Mouse (Mus musculus): Measurements from ENCODE around the gene Tfeb. TPM values are rescaled to one million over a fixed set of nuclear protein-coding genes. Genes with fewer than 3 reads are reported as not detected.

Tfeb gene
- polyA plus RNA-seq, 2 experiments from 2014 or later = 5.2 to 5.7 TPM

DNA sequence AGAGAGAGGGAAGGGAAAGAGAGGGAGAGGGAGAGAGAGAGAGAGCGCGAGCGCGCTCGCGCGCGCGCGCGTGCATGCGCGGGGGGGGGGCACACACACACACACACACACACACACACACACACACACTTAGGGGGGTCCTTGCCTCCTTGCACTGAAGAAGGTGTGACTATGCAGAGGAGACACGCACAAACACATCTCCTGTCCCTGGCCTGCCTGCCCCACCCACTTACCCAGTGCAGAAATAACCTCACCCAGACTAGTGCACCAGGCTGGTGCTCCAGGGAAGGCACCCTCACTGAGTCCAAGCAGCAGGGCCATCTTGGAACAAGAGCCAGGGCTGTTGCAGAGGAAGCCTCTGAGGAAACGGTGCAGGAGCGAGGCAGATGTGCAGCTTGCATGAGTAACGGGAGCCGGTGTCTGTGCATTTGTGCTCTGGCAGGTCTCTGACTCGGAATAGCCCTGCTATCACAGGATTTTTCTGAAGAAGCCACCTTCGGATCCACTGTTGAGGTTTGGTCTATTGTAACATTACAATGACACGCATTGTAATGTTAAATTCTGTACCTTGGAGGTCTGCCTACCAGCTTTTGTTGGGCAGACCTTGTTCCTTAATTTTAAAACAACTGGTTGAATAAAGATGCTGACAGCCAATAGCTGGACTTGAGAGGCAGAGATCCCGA, 23.8 kb upstream of the Tfeb start:
- no peak for ATAC-seq

DNA sequence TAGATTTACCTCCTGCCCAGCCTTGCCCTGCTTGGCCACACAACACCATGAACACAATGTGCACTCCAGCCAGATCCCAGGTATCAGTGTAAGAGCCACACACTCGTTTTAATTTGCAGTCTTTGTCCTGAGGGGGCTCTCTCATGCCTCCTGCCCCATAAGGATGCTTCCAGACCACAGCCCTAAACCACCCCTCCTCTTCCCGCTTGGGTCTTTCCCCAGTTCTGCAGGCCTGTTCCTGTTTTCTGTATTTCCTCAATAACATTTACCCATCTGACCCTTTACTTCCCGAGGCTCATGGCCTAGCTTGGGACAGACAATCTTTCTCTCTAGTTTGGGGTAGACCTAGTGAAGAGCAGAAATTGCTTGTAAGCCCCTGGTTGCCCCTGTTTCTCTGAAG, 21.8 kb upstream of the Tfeb start:
- ATAC-seq = no peak

- no peak for ATAC-seq
These were observed 15.6 kb upstream of the Tfeb start for GRCm38 (mm10) chr17:47721183-47721582.

- no peak for ATAC-seq
These were observed 10.3 kb upstream of the Tfeb start, which contains the start of gene Pgc for GRCm38 (mm10) chr17:47726566-47726965. Gene Pgc (plus strand): TSS chr17:47726842.

- ATAC-seq = no peak
These were observed 5.9 kb upstream of the Tfeb start for GRCm38 (mm10) chr17:47730633-47731575.

DNA sequence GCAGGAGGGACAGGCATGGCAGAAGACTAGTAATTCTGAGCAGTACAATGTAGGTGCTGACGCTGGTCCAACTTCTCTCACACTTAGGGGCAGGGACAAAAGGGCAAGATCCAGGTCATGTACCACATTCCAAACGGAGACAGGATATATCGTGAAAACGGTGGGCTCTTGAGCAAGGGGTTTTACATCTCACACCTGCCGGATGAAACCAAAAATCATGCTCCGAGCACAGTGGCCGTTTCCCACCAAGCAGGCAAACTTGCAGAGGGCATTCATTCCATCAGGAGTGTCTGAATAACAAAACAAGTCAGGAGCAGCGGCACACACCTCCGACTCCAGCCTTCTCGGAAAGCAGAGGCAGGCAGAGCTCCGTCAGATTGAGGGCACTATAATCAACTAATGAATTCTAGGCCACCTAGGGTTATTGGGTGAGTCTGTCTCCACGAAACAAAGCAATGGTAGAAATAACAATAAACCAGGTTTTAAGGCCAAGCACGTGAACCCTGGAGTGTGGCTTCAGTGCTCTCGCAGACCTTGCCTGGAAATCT, 1.2 kb upstream of the Tfeb start:
- no peak for ATAC-seq

GRCm38 (mm10) chr17:47737271-47738065, 638 bp downstream of the Tfeb start:
- ATAC-seq = peak; percentile 15

DNA sequence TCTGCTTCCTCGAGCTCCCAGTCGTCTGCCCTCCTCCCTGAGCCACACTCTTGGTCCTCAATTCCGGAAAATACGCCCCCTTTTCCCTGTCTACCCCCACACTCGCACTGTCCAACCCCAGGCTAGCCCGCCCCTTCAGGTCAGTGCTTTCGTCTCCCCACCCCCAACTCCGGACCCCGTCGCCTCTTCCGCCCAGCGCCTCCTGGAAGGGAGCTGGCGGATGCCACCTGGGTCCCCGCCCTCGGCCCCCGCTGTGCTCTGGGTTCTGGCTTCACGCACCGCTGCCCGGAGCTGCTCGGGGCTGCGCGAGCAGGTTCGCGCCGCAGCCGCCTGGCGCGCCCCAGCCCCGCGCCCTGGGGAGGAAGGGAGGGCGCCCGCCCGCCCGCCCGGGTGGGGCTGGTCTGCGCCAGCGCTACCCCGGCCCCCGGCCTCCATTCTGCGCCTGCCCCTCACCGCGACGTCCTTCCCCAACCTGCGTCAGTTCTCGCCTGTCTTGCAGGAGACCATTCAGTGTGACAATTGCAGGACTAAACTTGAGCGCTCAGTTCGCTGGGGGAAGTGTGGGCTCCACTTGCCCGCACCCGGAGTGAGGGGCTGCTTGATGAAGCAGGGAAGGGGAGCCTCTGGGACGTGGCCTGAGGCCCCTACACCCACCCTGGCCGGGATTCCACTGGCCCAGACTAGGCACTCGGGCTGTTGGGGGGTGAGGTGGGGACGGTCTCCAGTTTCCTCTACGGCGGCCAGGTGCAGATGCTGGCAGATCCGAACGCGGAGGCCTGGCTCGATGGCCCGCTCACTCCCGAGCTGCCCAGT, 1.4 kb downstream of the Tfeb start:
- ATAC-seq = peak; percentile 31

GRCm38 (mm10) chr17:47738879-47739798, 2.3 kb downstream of the Tfeb start:
- ATAC-seq = peak; percentile 52

DNA sequence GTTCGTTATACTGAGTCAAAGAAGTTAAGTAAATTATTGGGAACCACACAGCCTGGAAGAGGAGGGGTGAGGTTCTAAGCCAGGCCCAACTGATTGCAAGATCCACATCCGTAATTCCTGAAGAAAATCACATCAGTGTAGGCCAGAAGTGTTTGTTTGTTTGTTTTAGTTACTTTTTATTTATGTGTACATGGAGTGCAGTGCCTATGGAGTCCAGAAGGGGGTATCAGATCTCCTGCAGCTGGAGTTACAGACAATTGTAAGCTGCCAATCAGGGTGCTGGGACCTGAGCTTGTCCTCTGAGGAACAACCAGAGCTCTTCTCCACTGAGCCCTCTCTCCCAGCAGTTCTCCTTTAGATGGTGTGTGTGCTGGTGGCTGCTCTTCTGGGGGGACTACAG, 3.4 kb downstream of the Tfeb start:
- ATAC-seq = no peak

- ATAC-seq = no peak
These were observed 6.3 kb downstream of the Tfeb start for GRCm38 (mm10) chr17:47742991-47743734.

DNA sequence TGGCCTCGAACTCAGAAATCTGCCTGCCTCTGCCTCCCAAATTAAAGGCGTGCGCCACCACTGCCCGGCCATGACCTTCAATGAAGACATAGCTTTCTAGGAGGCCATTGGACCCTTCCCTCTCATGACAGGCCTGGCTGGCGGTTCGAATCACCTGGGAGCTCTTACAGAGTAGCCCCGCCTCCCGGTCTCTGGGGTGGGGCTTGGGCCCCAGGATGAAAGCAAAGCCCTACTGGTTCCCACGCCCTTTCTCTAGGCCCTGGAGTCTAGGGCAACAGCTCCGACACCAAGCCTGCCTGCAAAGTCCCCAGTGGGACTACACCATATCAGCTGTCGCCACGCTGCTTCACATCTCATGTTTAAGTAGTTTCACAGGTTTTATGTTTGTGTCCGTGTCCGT, 7.3 kb downstream of the Tfeb start:
- ATAC-seq = no peak

- no peak for ATAC-seq
These were observed 8.0 kb downstream of the Tfeb start for GRCm38 (mm10) chr17:47744746-47745368.

DNA sequence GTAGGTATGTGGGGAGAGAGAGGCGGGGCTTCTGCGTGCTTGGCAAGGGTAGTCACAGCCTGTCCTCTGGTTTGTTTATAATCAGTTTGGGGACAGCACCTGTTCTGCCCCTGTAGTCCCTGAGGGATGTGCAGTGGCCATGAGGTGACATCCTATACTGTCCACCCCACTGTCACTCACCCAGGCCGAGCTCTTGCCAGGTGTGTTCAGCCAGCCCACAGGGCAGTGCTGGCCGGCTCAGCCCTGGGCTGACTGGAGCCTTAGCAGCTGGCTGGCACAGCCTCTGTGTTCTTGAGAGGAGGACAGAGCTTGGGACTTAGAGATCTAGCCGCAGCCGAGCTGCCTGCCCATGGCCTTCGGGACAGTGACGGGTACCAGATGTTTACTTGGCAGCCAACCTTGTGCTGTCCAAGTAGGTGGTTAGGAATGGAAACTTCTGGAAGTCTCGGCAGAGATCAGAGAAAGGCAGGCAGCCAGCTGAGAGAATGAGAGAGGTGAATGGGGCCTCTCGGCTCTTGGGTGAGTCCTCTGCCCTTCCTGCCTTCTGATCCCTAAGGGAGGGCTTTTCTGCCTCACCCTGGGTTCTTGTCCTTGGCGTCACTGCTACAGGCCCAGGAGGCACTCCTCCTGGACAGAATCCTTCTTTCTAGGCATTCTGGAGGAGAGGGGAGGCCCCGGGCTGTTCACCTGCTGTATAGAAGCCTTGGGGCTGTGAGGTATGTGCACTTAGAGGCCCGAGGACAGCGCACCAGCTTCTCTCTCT, 12.1 kb downstream of the Tfeb start:
- ATAC-seq = no peak

DNA sequence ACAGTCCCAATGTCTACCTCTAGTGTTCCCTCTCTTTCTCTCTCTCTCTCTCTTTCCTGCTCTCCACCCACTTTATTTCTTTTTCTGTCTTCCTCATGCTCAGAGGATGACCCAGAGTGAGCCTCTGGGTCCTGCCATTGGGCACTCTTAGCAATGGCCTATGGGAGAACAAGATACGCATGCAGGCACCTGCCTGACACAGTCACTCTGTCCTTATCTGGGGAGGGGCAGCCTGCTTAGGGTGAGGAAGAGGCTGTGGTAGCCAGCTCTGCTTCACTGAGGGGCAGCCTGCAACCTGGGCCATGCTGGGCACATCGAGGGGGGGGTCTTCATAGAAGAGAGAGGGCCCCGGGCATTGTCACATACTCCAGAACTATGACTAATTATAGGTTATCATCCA, 12.8 kb downstream of the Tfeb start:
- ATAC-seq = no peak

DNA sequence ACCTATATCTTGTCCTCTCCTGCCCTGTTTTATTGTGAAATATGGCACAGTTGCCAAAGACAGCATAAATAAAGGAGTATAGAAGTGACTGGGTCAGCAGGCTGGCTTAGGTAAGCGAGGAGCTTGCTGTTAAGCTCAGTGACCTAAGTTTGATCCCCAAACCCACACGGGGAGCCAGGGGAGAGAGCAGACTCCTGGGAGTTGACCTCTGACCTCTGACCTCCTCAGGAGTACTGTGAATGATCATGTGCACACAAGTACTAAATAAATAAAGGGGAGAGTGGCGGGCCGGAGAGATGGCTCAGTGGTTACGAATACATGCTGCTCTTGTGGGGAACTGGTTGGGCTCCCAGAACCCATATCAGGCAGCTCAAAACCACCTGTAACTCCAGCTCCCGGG, 13.3 kb downstream of the Tfeb start:
- ATAC-seq = no peak

DNA sequence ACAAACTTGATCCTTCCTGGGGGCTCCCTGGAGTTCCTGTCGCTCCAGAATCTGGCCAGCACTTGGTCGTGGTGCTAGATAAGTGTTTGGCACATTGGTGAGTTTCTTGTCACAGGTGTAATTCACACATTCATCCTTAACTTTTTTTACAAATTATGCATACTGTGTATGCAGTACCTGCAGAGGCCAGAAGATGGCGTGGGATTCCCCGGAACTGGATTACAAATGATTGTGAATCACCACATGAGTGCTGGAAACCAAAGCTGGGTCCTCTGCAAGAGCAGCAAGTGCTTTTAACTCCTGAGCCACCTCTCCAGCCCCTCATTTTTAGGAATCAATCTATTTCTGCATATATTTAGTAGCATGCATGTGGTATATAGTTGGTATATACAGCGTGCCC, 15.0 kb downstream of the Tfeb start:
- ATAC-seq = no peak

DNA sequence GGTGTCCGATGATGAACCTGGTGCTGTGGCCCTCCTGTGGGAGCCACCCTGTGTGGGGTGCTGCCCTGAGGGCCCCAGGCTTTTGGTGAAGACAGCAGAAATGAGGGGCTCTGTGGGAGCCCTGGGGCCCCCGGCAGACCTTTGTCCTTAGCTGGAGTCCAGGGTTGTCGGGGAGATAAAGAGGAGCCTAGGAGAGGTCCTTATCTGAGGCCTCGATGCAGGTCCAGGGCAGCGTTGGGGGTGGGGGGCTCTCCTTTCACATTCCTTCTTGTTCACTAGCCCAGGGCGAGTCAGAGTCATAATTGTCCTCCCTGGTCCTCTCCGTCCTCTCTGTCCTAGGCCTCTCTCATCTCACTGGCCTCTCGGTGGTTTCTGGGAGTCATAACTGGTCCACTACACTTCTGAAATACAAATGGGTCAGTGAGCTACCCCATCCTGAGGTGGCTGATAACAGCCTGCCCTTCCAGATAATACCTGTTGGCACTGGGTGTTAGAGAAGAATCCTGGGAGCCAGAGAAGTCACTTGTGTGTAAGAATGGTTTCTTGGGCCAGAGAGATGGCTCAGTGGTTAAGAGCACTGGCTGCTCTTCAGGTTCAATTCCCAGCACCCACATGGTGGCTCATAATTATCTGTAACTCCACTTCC, 16.4 kb downstream of the Tfeb start:
- no peak for ATAC-seq

Data from CD4-positive, CD25-positive, alpha-beta regulatory T cell, adult 4 months (primary cell).